Mouse (Mus musculus): ENCODE measurements around the gene Ago3. TPM values are rescaled to one million over a fixed set of nuclear protein-coding genes. Genes with fewer than 3 reads are reported as not detected.

The Ago3 gene
- total and polyA plus RNA-seq, 3 experiments, result 7.3 to 7.9 TPM; not detected in 1

DNA sequence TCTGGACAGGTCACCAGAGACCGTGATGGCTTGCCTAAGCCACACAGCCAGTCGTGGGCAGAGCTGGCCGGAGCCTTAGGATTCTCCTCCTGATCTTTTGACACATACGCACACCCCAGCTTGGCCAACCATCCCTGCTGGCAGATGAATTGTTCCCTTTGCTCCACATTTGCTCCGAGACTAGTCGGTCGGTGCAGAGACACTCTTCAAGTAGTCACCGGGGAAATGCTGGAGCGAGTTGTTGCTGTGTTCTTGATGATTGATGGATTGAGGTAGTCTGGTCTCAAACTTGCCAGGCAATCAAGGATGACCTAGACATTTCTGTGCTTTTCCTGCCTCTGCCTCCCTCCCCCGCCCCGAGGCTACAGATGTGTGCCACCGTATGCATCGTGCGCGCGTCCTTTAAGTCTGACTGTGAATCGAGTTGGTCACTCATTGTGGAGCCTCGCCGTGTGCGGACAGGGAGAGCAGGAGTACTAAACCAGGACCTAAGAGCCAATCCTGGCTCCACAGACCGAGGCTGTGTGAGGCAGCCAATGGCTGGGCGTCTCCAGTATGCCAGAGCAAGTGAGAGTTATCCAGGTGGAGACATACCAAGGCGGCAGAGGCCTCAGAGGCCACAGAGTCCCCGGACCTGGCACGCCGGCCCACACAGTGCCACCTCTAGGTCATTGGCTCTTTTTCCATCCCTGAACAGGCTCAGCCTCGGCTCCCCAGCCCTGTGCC is 127.6 kb downstream of the Ago3 start:
- no peak for DNase-seq (ENCODE audit: low read depth, low spot score)
- Histone ChIP-seq H3K36me3 (ENCODE audit: control insufficient read depth in 1 of 2, insufficient read depth in 2 of 2, low read length in 2 of 2) (no peaks in the 10 kb centered on the region), H3K4me1 (ENCODE audit: control insufficient read depth in 1 of 2, insufficient read depth in 2 of 2, low read length in 2 of 2) (no peaks in the 10 kb centered on the region), H3K9ac (ENCODE audit: control insufficient read depth, low read depth, low read length, poor library complexity, severe bottlenecking) (no peak overlapping the region), H3K4me3 (ENCODE audit: control insufficient read depth in 1 of 2, insufficient read depth in 1 of 2, low read depth in 2 of 2, low read length in 2 of 2) (no peak overlapping the region), H3K27me3 (ENCODE audit: control insufficient read depth in 1 of 2, insufficient read depth in 2 of 2, low read length in 2 of 2) (no peaks in the 10 kb centered on the region), H3K79me2 (ENCODE audit: control insufficient read depth, insufficient read depth, low read length, poor library complexity) (no peaks in the 10 kb centered on the region), H3K27ac (ENCODE audit: control insufficient read depth, low read depth, low read length) (no peak overlapping the region), H3K9me3 (replicated peaks; ENCODE audit: insufficient read depth, low read length) (no peaks in the 10 kb centered on the region)
- TF ChIP-seq MEF2A (IDR thresholded peaks at IDR 0.05; ENCODE audit: extremely low read depth, insufficient replicate concordance, low read depth, low read length, poor library complexity, severe bottlenecking), result no peak
- TF ChIP-seq MAX (IDR thresholded peaks at IDR 0.05; ENCODE audit: low read length), result no peak
- TF ChIP-seq MYB (IDR thresholded peaks at IDR 0.05; ENCODE audit: low read depth, low read length), result no peak
- no peak for TF ChIP-seq SMC3 (IDR thresholded peaks at IDR 0.05; ENCODE audit: low read depth, low read length)
- no peak for TF ChIP-seq MAZ (IDR thresholded peaks at IDR 0.05; ENCODE audit: low read depth, low read length)
- TF ChIP-seq POLR2A (IDR thresholded peaks at IDR 0.05; ENCODE audit: control insufficient read depth in 1 of 2, insufficient read depth in 1 of 2, low read depth in 1 of 2, low read length in 2 of 2, poor library complexity in 1 of 2), result no peak
- TF ChIP-seq ZC3H11A (IDR thresholded peaks at IDR 0.05; ENCODE audit: low read depth, low read length), result no peak
- no peak for TF ChIP-seq BHLHE40 (IDR thresholded peaks at IDR 0.05; ENCODE audit: borderline replicate concordance, low read depth, low read length)
- no peak for TF ChIP-seq ELF1 (IDR thresholded peaks at IDR 0.05; ENCODE audit: low read depth, low read length)
- TF ChIP-seq RAD21 (IDR thresholded peaks at IDR 0.05; ENCODE audit: low read depth, low read length), result no peak
- TF ChIP-seq HCFC1 (IDR thresholded peaks at IDR 0.05; ENCODE audit: low read depth, low read length), result no peak
- TF ChIP-seq TCF12 (IDR thresholded peaks at IDR 0.05; ENCODE audit: low read depth, low read length), result no peak
- no peak for TF ChIP-seq KAT2A (conservative IDR thresholded peaks at IDR 0.05; ENCODE audit: low read depth, low read length)
- no peak for TF ChIP-seq ETS1 (IDR thresholded peaks at IDR 0.05; ENCODE audit: low read depth, low read length)
- no peak for TF ChIP-seq JUND (IDR thresholded peaks at IDR 0.05; ENCODE audit: low read depth, low read length)
- no peak for TF ChIP-seq SIN3A (IDR thresholded peaks at IDR 0.05; ENCODE audit: low read length)
- TF ChIP-seq GATA1 (IDR thresholded peaks at IDR 0.05; ENCODE audit: low read depth, low read length), result no peak
- TF ChIP-seq USF2 (IDR thresholded peaks at IDR 0.05; ENCODE audit: borderline replicate concordance in 1 of 2, insufficient read depth in 1 of 2, low read depth in 1 of 2, low read length in 2 of 2), result no peak

DNA sequence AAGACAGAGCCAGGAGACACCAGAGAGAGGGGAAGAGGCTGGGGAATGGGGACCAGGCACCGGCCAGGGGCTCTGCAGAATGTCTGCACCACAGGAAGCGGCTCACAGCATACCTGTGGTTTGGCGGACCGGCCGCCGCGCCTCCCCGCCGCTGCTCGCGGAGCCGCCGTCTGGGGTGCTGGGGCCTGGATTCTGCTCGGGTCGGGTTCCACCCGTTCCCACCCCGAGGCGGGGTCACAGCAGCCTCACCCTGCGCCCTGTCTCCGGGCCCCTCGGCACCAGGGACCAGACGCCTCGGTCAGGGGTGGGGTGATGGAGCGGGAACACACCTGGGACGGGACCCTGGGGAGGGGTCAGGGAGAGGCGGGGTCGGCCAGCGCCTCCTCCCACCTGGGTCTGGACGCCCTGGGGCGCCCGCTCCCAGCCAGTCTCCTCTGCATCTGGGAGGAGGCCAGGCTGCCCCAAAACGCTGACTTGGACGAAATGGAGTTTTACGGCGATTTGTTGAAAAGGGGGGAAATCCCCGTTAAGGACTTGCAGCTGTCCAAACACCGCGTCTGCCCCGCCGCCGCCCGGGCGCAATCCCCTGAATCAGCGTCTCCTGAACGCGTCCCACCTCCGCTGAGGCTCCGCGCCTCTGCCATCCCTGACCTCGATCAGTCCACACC is 128.3 kb downstream of the Ago3 start:
- H3K9me3 ChIP-seq (replicated peaks; ENCODE audit: insufficient read depth, low read length), result no peaks in the 10 kb centered on the region
- DNase-seq (ENCODE audit: low read depth, low spot score), result no peak
- H3K4me1 ChIP-seq (ENCODE audit: control insufficient read depth in 1 of 2, insufficient read depth in 2 of 2, low read length in 2 of 2), result no peaks in the 10 kb centered on the region
- H3K27me3 ChIP-seq (ENCODE audit: control insufficient read depth in 1 of 2, insufficient read depth in 2 of 2, low read length in 2 of 2), result no peaks in the 10 kb centered on the region
- no peak overlapping the region for H3K4me3 ChIP-seq (ENCODE audit: control insufficient read depth in 1 of 2, insufficient read depth in 1 of 2, low read depth in 2 of 2, low read length in 2 of 2)
- H3K36me3 ChIP-seq (ENCODE audit: control insufficient read depth in 1 of 2, insufficient read depth in 2 of 2, low read length in 2 of 2), result no peaks in the 10 kb centered on the region
- H3K27ac ChIP-seq (ENCODE audit: control insufficient read depth, low read depth, low read length), result no peak overlapping the region
- no peak overlapping the region for H3K9ac ChIP-seq (ENCODE audit: control insufficient read depth, low read depth, low read length, poor library complexity, severe bottlenecking)
- TF ChIP-seq SIN3A (IDR thresholded peaks at IDR 0.05; ENCODE audit: low read length) (no peak), USF2 (IDR thresholded peaks at IDR 0.05; ENCODE audit: borderline replicate concordance in 1 of 2, insufficient read depth in 1 of 2, low read depth in 1 of 2, low read length in 2 of 2) (no peak), ELF1 (IDR thresholded peaks at IDR 0.05; ENCODE audit: low read depth, low read length) (no peak), MYC (IDR thresholded peaks at IDR 0.05; ENCODE audit: low read depth, low read length) (no peak), POLR2AphosphoS5 (IDR thresholded peaks at IDR 0.05; ENCODE audit: borderline replicate concordance, low read depth, low read length) (no peak), CTCF (IDR thresholded peaks at IDR 0.05 in 2 of 3, conservative IDR thresholded peaks at IDR 0.05 in 1 of 3; ENCODE audit: control insufficient read depth in 1 of 3, insufficient read depth in 1 of 3, low read depth in 2 of 3, low read length in 3 of 3, poor library complexity in 1 of 3, severe bottlenecking in 1 of 3) (no peak), ZNF384 (IDR thresholded peaks at IDR 0.05; ENCODE audit: low read depth, low read length) (no peak)
- no peaks in the 10 kb centered on the region for H3K79me2 ChIP-seq (ENCODE audit: control insufficient read depth, insufficient read depth, low read length, poor library complexity)

Measured in MEL (cell line).